Mouse (Mus musculus) thymus, adult 2 months (tissue): Measurements from ENCODE around the gene Hrh2.

Experiments
- CTCF ChIP-seq: fragments of 200-500 bp; IDR thresholded peaks from 2 replicates; pipeline ENCODE4 v1.5.1; 2012; ENCODE audit warnings: mild to moderate bottlenecking, control low read depth, low read length, moderate library complexity, borderline replicate concordance; ENCODE audit not compliant: control insufficient read depth, poor library complexity, insufficient read depth; ENCODE audit errors: extremely low read depth
- POLR2A ChIP-seq: fragments of 200-500 bp; IDR thresholded peaks from 2 replicates; pipeline ENCODE4 v1.6.1; 2012; ENCODE audit warnings: mild to moderate bottlenecking, low read length, control low read depth, moderate library complexity; ENCODE audit not compliant: control insufficient read depth, poor library complexity, insufficient read depth; ENCODE audit errors: extremely low read depth

- no peak for TF ChIP-seq CTCF
- no peak for TF ChIP-seq POLR2A
Measured at GRCm38 (mm10) chr13:54153672-54154218, 38.2 kb upstream of the Hrh2 start.
